Mouse (Mus musculus) heart, embryonic 11.5 days (tissue): ENCODE results near the gene 3110040M04Rik. TPM values are rescaled to one million over a fixed set of nuclear protein-coding genes. Genes with fewer than 3 reads are reported as not detected.
"Not testable (repeated sequence)": the region's sequence is repeated elsewhere in the genome, so short reads cannot be mapped to it uniquely, and the experiment has no call there.

ENCODE experiments used
- ATAC-seq: fragments of 200-750 bp; cut with Nextera tagmentation; replicated peaks from 2 replicates; pipeline ENCODE4 v1.8.0; 2017; ENCODE audit warnings: moderate library complexity; ENCODE audit not compliant: insufficient number of reproducible peaks, low FRiP score, low TSS enrichment
- H3K27ac ChIP-seq: fragments of 300-500 bp; sonication (generic); 2 replicates; pipeline ENCODE4 v1.5.1; 2014; ENCODE audit warnings: mild to moderate bottlenecking, low read depth, low read length
- H3K27me3 ChIP-seq: fragments of 300-500 bp; sonication (generic); 2 replicates; pipeline ENCODE4 v1.6.1; 2014; ENCODE audit warnings: mild to moderate bottlenecking, low read length, mixed read lengths; ENCODE audit not compliant: control insufficient read depth, insufficient read depth
- H3K36me3 ChIP-seq: fragments of 300-500 bp; sonication (generic); 2 replicates; pipeline ENCODE4 v1.6.1; 2014; ENCODE audit warnings: mild to moderate bottlenecking, low read length, moderate library complexity, mixed read lengths; ENCODE audit not compliant: control insufficient read depth, insufficient read depth
- H3K4me1 ChIP-seq: fragments of 300-500 bp; sonication (generic); 2 replicates; pipeline ENCODE4 v1.6.1; 2014; ENCODE audit warnings: low read length; ENCODE audit not compliant: control insufficient read depth, insufficient read depth
- H3K4me2 ChIP-seq: fragments of 300-500 bp; sonication (generic); 2 replicates; pipeline ENCODE4 v1.6.1; 2014; ENCODE audit warnings: mild to moderate bottlenecking, moderate library complexity
- H3K4me3 ChIP-seq: fragments of 300-500 bp; sonication (generic); 2 replicates; pipeline ENCODE4 v1.5.1; 2014; ENCODE audit warnings: low read depth, low read length
- H3K9ac ChIP-seq: fragments of 300-500 bp; sonication (generic); 2 replicates; pipeline ENCODE4 v1.6.1; 2014; ENCODE audit warnings: mild to moderate bottlenecking, low read depth, low read length, moderate library complexity
- H3K9me3 ChIP-seq: fragments of 300-500 bp; sonication (generic); replicated peaks from 2 replicates; pipeline ENCODE4 v1.6.1; 2016; ENCODE audit warnings: low read length; ENCODE audit not compliant: control insufficient read depth
- WGBS: fragments of 180-500 bp; shearing (Covaris S2); extraction: QIAGEN DNeasy Blood & Tissue Kit; methylation state at CpG from one replicate; pipeline ENCODE4 v1.1.7; 2014; ENCODE audit not compliant: insufficient replicate concordance; 5-methylcytosine and 5-hydroxymethylcytosine counted together
- polyA plus RNA-seq: library from polyadenylated mRNA; unstranded; fragments of >200 nt; fragmentation: Nextera tagmentation; extraction: Ambion mirVana; gene quantifications from 2 replicates; pipeline ENCODE4 v1.2.1, GENCODE M21; 2014

The 3110040M04Rik gene
- 0.68 and 1.1 TPM in 2 replicates for polyA plus RNA-seq

GRCm38 (mm10) chr1:151203818-151204217 is at the start of gene 3110040M04Rik:
Gene 3110040M04Rik (plus strand): TSS chr1:151204121.
- H3K4me3 ChIP-seq, H3K9me3 ChIP-seq, H3K9ac ChIP-seq, ATAC-seq, H3K4me2 ChIP-seq, H3K36me3 ChIP-seq, H3K4me1 ChIP-seq, H3K27ac ChIP-seq, H3K27me3 ChIP-seq: not testable (repeated sequence)
- WGBS = no CpG with 5 or more reads among the region's 6 CpGs

GRCm38 (mm10) chr1:151154131-151154530 is 49.8 kb upstream of the 3110040M04Rik start:
- H3K4me1 ChIP-seq, H3K36me3 ChIP-seq, ATAC-seq, H3K9ac ChIP-seq, H3K9me3 ChIP-seq, H3K27me3 ChIP-seq, H3K27ac ChIP-seq, H3K4me3 ChIP-seq, H3K4me2 ChIP-seq: not testable (repeated sequence)
- 86% methylated on average over 9 of the region's 9 CpGs for WGBS

- Histone ChIP-seq H3K36me3 (no peaks in the 10 kb centered on the region), H3K27ac (no peak overlapping the region), H3K4me2 (no peak overlapping the region), H3K9ac (no peak overlapping the region), H3K4me1 (peaks cover 10% of the 10 kb centered on the region), H3K27me3 (no peaks in the 10 kb centered on the region), H3K9me3 (no peaks in the 10 kb centered on the region), H3K4me3 (no peak overlapping the region)
- ATAC-seq = no peak
- 77% methylated on average over 3 of the region's 3 CpGs for WGBS
Measured at GRCm38 (mm10) chr1:151156129-151156528, 47.8 kb upstream of the 3110040M04Rik start.

- Histone ChIP-seq H3K9me3 (no peaks in the 10 kb centered on the region), H3K27ac (no peak overlapping the region), H3K4me1 (peaks cover 10% of the 10 kb centered on the region), H3K27me3 (no peaks in the 10 kb centered on the region), H3K9ac (no peak overlapping the region), H3K36me3 (no peaks in the 10 kb centered on the region), H3K4me3 (no peak overlapping the region), H3K4me2 (no peak overlapping the region)
- 37% methylated on average over 7 of the region's 7 CpGs for WGBS
- ATAC-seq = no peak
Measured at GRCm38 (mm10) chr1:151156777-151157632, 46.9 kb upstream of the 3110040M04Rik start.

GRCm38 (mm10) chr1:151157963-151158856 is 45.7 kb upstream of the 3110040M04Rik start:
- no peak overlapping the region for H3K27ac ChIP-seq
- H3K9ac ChIP-seq = no peak overlapping the region
- H3K4me2 ChIP-seq = no peak overlapping the region
- no peaks in the 10 kb centered on the region for H3K9me3 ChIP-seq
- H3K4me1 ChIP-seq = peaks cover 7% of the 10 kb centered on the region; the same call in 1 of the 2 replicates
- WGBS = 84% methylated on average over 9 of the region's 9 CpGs
- ATAC-seq = no peak
- H3K4me3 ChIP-seq = no peak overlapping the region
- H3K27me3 ChIP-seq = no peaks in the 10 kb centered on the region
- H3K36me3 ChIP-seq = no peaks in the 10 kb centered on the region

- Histone ChIP-seq H3K9ac (no peak overlapping the region), H3K4me2 (no peak overlapping the region), H3K27me3 (no peaks in the 10 kb centered on the region), H3K27ac (no peak overlapping the region), H3K36me3 (no peaks in the 10 kb centered on the region), H3K4me3 (no peak overlapping the region), H3K9me3 (no peaks in the 10 kb centered on the region), H3K4me1 (peaks cover 7% of the 10 kb centered on the region; the same call in 1 of the 2 replicates)
- ATAC-seq = no peak
- 79% methylated on average over 2 of the region's 2 CpGs for WGBS
Measured at GRCm38 (mm10) chr1:151158857-151159510, 44.9 kb upstream of the 3110040M04Rik start.

- WGBS = 41% methylated on average over 8 of the region's 8 CpGs
Measured at GRCm38 (mm10) chr1:151166031-151166430, 37.9 kb upstream of the 3110040M04Rik start.

GRCm38 (mm10) chr1:151167297-151168047 is 36.4 kb upstream of the 3110040M04Rik start:
- no peaks in the 10 kb centered on the region for H3K36me3 ChIP-seq
- no peak overlapping the region for H3K27ac ChIP-seq
- no peak overlapping the region for H3K4me2 ChIP-seq
- WGBS = 47% methylated on average over 12 of the region's 12 CpGs
- no peak overlapping the region for H3K9ac ChIP-seq
- H3K4me1 ChIP-seq = no peaks in the 10 kb centered on the region
- ATAC-seq = no peak
- H3K4me3 ChIP-seq = no peak overlapping the region
- H3K27me3 ChIP-seq = no peaks in the 10 kb centered on the region
- H3K9me3 ChIP-seq = no peaks in the 10 kb centered on the region

More at GRCm38 (mm10) chr1:151166031-151166430, 37.9 kb upstream of the 3110040M04Rik start:
- Histone ChIP-seq H3K4me2 (no peak overlapping the region), H3K27ac (no peak overlapping the region), H3K9ac (no peak overlapping the region), H3K27me3 (no peaks in the 10 kb centered on the region), H3K4me1 (no peaks in the 10 kb centered on the region), H3K4me3 (no peak overlapping the region), H3K36me3 (no peaks in the 10 kb centered on the region), H3K9me3 (no peaks in the 10 kb centered on the region)
- ATAC-seq = no peak
